Mouse (Mus musculus) embryo, embryonic 11 days (tissue): ENCODE results near the gene Prrg2.
"Not testable (repeated sequence)": the region's sequence is repeated elsewhere in the genome, so short reads cannot be mapped to it uniquely, and the experiment has no call there.

Experiments used
- DNase-seq: peaks from one replicate; pipeline ENCODE4 v3.0.0-alpha.2; 2015

Prrg2 gene

GRCm38 (mm10) chr7:45062239-45062835 is at the start of gene Prrg2, which contains the start of gene Nosip:
TSS of gene Prrg2 (minus strand) at chr7:45062677.
TSS of gene Nosip (plus strand) at chr7:45062429.
- DNase-seq, result peak; percentile 99

- no peak for DNase-seq
Observed at GRCm38 (mm10) chr7:45111940-45112339, 49.5 kb upstream of the Prrg2 start.

DNA sequence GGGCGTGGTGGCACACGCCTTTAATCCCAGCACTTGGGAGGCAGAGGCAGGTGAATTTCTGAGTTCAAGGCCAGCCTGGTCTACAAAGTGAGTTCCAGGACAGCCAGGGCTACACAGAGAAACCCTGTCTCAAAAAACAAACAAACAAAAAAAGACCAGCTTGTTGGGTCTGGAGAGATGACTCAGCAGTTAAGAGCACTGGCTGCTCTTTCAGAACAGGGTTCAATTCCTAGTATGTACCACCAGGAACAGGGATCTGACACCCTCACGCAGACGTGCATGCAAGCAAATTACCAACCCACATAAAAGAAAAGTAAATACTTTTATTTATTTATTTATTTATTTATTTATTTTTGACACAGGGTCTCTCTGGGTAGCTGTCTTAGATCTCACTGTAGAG is 47.6 kb upstream of the Prrg2 start:
- DNase-seq, result not testable (repeated sequence)

DNA sequence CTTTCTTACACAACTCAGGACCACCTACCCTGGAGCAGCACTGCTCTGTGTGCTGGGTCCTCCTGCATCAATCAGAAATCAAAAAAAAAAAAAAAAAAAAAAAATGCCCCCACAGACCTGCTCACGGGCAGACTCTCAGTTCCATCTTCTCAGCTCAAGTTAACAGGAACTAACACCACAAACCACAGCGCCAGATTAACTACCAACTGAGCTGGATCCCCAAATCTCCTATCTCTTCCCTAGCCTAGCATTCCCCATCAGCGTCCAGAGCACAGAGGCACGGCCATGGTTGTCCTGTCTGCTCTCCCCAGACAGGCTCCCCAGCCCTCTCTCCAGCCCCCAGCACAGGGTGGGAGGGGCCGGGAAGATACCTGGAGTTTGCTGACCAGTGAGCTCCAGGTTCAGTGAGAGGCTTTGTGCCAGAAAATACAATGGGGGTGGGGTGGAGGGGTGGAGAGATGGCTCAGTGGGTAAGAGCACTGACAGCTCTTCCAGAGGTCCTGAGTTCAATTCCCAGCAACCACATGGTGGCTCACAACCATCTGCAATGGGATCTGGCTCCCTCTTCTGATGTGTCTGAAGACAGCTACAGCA is 44.7 kb upstream of the Prrg2 start:
- no peak for DNase-seq

GRCm38 (mm10) chr7:45106441-45106840 is 44.0 kb upstream of the Prrg2 start:
- DNase-seq, result peak; percentile 54

GRCm38 (mm10) chr7:45105491-45105890 is 43.0 kb upstream of the Prrg2 start:
- no peak for DNase-seq

DNA sequence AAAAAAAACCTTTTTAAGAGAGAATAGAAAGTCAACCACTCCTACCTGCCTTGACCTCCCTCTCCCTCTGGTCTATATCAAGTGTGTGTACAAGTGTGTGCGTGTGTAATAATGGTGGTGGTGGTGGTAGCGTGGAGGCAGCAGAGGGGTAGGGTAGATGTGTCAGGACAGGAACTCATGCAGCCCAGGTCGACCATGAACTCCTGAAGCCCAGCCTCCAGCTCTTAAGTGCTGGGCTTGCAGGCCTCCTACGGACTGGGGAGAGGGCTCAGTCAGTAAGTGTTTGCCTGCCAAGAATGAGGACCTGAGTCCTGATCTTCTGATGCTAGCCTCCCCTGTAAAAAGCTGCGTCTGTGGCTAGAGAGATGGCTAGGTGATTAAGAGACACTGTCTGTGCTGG is 42.5 kb upstream of the Prrg2 start:
- no peak for DNase-seq

DNA sequence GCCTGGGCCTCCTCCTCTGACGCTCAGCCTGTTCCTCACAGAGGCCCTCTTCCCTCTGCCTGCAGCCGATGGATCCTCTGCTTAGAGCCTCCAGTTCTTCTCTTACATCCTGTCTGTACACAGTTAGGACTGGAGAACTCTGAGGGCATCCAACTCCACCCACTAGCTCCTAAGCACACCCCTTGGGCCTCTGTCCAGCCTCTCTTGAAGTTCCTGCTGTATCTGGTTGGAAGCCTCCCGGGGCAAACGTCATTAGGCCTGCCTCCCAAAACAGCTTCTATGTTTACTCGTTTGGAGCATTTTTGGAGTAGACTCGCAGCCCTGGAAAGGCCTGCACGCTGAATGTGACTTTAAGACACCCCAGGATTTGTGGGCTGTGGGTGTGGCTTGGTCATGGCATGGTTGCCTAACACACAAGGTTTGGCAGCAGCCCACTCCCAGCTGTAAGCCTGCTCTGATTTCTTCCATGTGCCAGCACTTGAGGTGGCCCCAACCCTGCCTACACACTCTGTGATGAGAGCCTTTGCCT is 41.2 kb upstream of the Prrg2 start, which contains the start of gene Fcgrt:
Gene Fcgrt, minus strand, starts transcription at position 200 of the 529 bp plus-strand sequence.
- DNase-seq, result no peak

GRCm38 (mm10) chr7:45102940-45103585 is 40.6 kb upstream of the Prrg2 start:
- no peak for DNase-seq

GRCm38 (mm10) chr7:45102441-45102840 is 40.0 kb upstream of the Prrg2 start:
- DNase-seq, result no peak

- DNase-seq, result no peak
Observed at GRCm38 (mm10) chr7:45100046-45100445, 37.6 kb upstream of the Prrg2 start.

GRCm38 (mm10) chr7:45098541-45099240 is 36.2 kb upstream of the Prrg2 start:
- no peak for DNase-seq

DNA sequence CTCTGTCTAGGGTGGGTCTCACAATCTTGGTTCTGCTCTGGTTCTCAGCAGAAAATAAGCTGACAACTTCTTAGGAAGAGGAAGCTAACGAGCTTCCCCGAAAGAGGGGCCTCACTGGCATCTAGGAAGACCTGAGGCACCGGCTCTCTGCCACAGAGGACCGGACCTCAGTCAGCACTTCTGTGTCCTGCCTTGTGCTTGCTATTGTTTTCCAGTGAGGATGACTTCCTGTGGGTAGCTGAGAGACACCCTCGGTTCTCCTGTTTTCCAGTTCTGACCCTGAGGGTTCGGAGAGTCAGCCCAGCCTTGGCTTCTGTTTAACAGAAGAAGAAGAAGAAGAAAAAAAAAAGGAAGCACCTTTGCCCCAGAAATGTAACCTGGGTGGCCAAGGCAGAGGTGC is 35.0 kb upstream of the Prrg2 start:
- DNase-seq, result no peak

GRCm38 (mm10) chr7:45095965-45096364 is 33.5 kb upstream of the Prrg2 start:
- not testable (repeated sequence) for DNase-seq

- DNase-seq, result no peak
Observed at GRCm38 (mm10) chr7:45095367-45095766, 32.9 kb upstream of the Prrg2 start.

GRCm38 (mm10) chr7:45094121-45094520 is 31.6 kb upstream of the Prrg2 start:
- DNase-seq, result peak; percentile 76

- peak; percentile 74 for DNase-seq
Observed at GRCm38 (mm10) chr7:45093516-45093905, 31.0 kb upstream of the Prrg2 start.

GRCm38 (mm10) chr7:45092828-45093515 is 30.5 kb upstream of the Prrg2 start:
- DNase-seq, result no peak

DNA sequence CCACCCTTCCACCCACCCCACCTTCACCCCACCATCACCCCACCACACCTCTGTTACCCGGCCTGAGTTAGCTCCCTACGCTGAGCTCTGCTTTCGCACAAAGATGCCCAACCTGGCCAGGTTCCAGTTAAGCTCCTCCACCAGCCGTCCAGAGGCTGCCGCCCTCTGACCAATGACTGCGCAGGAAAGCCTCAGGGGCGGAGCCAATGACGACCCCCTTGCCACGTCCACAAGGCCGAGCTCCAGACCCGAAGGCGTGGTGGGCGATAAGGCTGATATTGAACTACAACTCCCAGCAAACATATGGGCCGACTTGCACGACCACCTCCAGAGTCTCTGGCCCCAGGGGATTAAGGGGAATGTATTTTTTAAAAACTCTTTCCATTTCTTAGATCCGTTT is 29.6 kb upstream of the Prrg2 start, which contains the start of gene Rcn3:
Gene Rcn3, minus strand, starts transcription at position 174 of the 400 bp plus-strand sequence.
- DNase-seq, result peak; percentile 97

GRCm38 (mm10) chr7:45091001-45091990 is 28.8 kb upstream of the Prrg2 start:
- DNase-seq, result peak; percentile 39

DNA sequence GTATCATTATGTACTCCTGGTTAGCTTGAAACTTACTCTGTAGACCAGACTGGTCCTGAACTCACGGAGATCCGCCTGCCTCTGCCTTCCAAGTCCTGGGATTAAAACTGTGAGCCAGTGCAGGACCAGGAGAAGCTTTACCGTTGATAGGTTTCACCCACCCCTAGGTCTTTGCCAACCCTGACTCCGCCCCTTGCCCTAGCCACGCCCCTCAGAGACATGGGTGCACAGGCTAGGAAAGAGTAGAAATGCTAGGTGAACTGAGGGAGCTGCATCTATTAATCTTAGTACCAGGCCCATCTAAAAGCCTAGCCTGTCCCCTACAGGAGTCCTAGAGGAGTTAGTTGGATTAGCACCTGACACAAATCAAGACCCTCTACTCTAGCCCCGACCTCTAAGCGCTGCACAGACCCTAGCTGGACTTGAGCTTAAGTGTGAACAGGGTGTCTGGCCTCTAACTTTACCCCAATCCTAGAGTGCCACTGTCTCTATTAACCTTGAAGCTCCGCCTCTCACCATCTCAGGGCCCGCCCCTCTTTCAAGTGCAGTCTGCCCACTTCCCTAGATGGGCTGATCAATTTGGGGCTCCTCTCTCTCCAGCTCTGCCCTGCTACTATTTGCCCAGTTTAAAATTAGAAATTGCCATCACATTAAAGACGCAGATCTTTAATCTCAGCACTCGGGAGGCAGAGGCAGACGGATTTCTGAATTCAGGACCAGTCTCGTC is 27.9 kb upstream of the Prrg2 start:
- no peak for DNase-seq
